Mouse (Mus musculus) neural tube, embryonic 12.5 days (tissue): Measurements from ENCODE around the gene Tmem62. TPM values are rescaled to one million over a fixed set of nuclear protein-coding genes. Genes with fewer than 3 reads are reported as not detected.
A peak's percentile ranks its signal among the peaks of the same experiment; 100 is the strongest.
"Not testable (repeated sequence)": the region's sequence is repeated elsewhere in the genome, so short reads cannot be mapped to it uniquely, and the experiment has no call there.

Source experiments
- ATAC-seq: fragments of 200-750 bp; cut with Nextera tagmentation; 2 replicates; pipeline ENCODE4 v1.8.0; 2017; ENCODE audit warnings: low read depth, mild to moderate bottlenecking, moderate TSS enrichment, moderate library complexity; ENCODE audit not compliant: low FRiP score
- H3K27ac ChIP-seq: fragments of 300-500 bp; sonication (generic); 2 replicates; pipeline ENCODE4 v1.5.1; 2016
- H3K27me3 ChIP-seq: fragments of 300-500 bp; sonication (generic); replicated peaks from 2 replicates; pipeline ENCODE4 v1.6.1; 2016; ENCODE audit warnings: mild to moderate bottlenecking
- H3K36me3 ChIP-seq: fragments of 300-500 bp; sonication (generic); 2 replicates; pipeline ENCODE4 v1.6.1; 2016; ENCODE audit warnings: mild to moderate bottlenecking
- H3K4me1 ChIP-seq: fragments of 300-500 bp; sonication (generic); 2 replicates; pipeline ENCODE4 v1.6.1; 2016
- H3K4me2 ChIP-seq: fragments of 300-500 bp; sonication (generic); replicated peaks from 2 replicates; pipeline ENCODE4 v1.6.1; 2016; ENCODE audit warnings: mild to moderate bottlenecking
- H3K4me3 ChIP-seq: fragments of 300-500 bp; sonication (generic); 2 replicates; pipeline ENCODE4 v1.5.1; 2016
- H3K9ac ChIP-seq: fragments of 300-500 bp; sonication (generic); 2 replicates; pipeline ENCODE4 v1.6.1; 2016; ENCODE audit warnings: mild to moderate bottlenecking
- H3K9me3 ChIP-seq: fragments of 300-500 bp; sonication (generic); 2 replicates; pipeline ENCODE4 v1.6.1; 2016; ENCODE audit warnings: mild to moderate bottlenecking
- WGBS: fragments of 180-500 bp; shearing (Covaris S2); methylation state at CpG from one replicate; pipeline ENCODE4 v1.1.7; 2016; 5-methylcytosine and 5-hydroxymethylcytosine counted together
- polyA plus RNA-seq: library from polyadenylated mRNA; unstranded; fragments of >200 nt; fragmentation: Nextera tagmentation; extraction: Ambion mirVana; gene quantifications from 2 replicates; pipeline ENCODE4 v1.2.1, GENCODE M21; 2016

Gene Tmem62
- polyA plus RNA-seq, 1 experiment from 2014 or later: 10.6 TPM

DNA sequence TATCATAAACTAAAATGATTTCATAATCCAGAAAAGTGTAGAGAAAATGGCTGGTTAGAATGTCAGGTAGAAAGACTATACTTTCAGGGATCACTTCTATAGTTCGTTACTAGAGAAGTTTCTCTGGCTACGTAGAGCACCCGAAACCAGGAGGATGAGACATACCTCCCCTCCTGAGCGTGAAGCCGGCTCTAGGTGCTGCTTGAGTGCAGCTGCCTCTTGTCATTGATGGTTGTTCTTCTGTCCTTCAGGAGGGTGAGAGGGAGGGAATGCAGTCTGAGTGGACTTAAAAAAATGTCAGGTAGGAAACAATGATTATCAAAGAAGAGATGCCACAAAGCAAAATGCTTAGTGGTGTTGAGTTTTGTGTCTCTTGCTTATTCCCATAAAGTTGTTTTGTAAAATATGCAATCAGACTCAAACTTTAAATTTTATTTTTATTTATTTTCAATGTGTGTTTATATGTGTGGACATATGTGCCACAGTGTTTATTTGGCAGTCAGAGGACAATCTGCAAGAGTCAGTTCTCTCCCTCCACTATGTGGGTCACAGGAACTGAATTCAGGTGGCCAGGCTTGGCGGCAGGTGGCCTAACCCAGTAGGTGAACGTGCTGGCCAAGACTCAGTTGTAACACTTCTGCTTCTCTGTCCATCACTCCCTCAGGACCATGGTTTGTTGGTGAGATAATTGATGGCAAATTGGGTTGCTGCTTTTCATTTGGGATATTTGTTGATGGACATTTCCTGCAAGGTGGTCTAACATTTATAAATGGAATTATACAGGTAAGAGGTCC is 27.4 kb downstream of the Tmem62 start:
- WGBS: 91% methylated on average over 7 of the region's 7 CpGs
- no peak overlapping the region for H3K4me3 ChIP-seq
- H3K27ac ChIP-seq: no peak overlapping the region
- no peaks in the 10 kb centered on the region for H3K9me3 ChIP-seq
- peaks cover 6% of the 10 kb centered on the region for H3K4me1 ChIP-seq
- no peak for ATAC-seq
- no peaks in the 10 kb centered on the region for H3K27me3 ChIP-seq
- H3K9ac ChIP-seq: no peak overlapping the region
- H3K36me3 ChIP-seq: no peaks in the 10 kb centered on the region
- H3K4me2 ChIP-seq: no peak overlapping the region

DNA sequence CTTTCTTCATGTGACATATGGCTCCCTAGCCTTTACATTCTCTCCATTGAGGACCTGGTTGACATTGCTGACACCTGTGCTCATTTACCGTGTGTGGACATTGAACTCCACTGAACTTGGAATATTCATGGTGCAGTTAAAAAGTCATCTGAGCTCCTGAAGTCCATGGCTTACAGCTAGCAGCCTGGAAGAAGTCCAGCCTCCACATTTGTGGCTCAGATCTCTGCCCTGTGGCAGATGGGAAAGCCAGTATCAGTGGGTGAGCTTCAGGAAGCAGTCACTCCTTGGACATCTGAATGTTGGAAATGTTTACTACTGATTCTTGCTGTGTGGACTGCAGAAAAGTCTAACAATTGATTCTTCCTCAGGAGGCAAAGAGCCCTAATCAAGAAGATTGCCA is 30.2 kb downstream of the Tmem62 start:
- H3K9ac ChIP-seq: no peak overlapping the region
- ATAC-seq: no peak
- no peaks in the 10 kb centered on the region for H3K9me3 ChIP-seq
- WGBS: 84% methylated on average over 1 of the region's 1 CpGs
- H3K4me3 ChIP-seq: no peak overlapping the region
- peaks cover 9% of the 10 kb centered on the region for H3K4me1 ChIP-seq
- no peak overlapping the region for H3K4me2 ChIP-seq
- no peak overlapping the region for H3K27ac ChIP-seq
- H3K36me3 ChIP-seq: peaks cover 6% of the 10 kb centered on the region
- no peaks in the 10 kb centered on the region for H3K27me3 ChIP-seq

DNA sequence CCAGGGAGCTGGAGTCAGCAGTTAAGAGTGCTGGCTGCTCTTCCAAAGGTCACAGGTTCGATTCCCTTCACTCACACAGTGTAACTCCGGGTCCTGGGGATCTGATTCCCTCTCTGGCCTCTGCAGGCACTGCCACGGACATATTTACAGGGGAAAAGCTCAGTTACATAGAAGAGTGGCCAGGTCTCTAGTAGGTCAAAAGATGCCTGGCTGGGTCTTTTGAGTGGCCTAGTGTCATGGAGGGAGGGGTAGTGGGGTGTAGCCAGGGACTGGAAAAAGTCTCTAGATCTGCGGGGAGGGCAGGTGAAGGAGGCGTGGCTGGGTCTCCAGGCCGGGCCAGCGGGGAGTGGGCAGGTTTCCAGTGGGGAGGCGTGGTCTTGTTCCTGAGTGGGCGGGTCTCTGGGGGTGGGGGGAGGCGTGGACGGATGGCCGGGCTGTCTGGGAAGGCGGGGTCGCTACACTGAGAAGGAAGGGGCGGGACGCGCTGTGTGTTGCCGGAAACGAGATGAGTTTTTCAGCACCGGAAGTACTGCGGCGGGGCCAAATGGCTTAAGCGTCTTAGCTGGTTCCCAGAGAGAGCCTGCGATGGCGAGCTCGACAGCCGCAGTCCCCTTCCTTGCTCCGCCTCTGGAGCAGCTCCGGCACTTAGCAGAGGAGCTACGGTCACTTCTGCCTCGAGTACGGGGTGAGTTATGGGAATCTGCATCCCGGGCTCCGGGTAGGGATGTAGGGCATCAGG is 31.3 kb downstream of the Tmem62 start, which contains the start of gene Ccndbp1:
Ccndbp1 (plus strand) TSS at position 479 of the 739 bp plus-strand sequence.
- WGBS: 2% methylated on average over 34 of the region's 34 CpGs
- Histone ChIP-seq H3K4me3 (peak within 1 kb of the TSS; percentile 68), H3K4me1 (peaks cover 9% of the 10 kb centered on the region), H3K9me3 (no peaks in the 10 kb centered on the region), H3K27me3 (no peaks in the 10 kb centered on the region), H3K9ac (peak within 1 kb of the TSS; percentile 69), H3K27ac (no peak within 1 kb of the TSS), H3K4me2 (peak within 1 kb of the TSS; percentile 84), H3K36me3 (peaks cover 16% of the 10 kb centered on the region)
- ATAC-seq: peak; percentile 94

DNA sequence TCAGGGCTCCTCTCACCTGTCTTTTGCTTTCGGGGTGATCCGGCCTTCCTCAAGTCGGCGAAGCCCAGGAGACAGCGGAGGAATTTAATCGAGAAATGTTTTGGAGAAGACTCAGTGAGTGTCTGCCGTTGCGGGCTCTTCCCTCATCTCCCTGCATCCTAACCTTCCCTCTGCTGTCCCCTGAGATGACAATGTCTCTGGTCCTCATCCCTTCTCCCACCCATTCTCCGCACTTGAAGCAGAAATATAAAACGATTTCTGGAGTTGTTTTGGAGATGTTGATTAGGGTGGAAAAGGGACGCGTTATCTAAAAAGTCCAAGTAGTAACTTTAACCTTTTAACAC is 31.8 kb downstream of the Tmem62 start:
- H3K9me3 ChIP-seq: no peaks in the 10 kb centered on the region
- H3K9ac ChIP-seq: peak overlapping the region; percentile 69
- WGBS: under 1% methylated on average over 12 of the region's 12 CpGs
- peaks cover 16% of the 10 kb centered on the region for H3K36me3 ChIP-seq
- H3K27me3 ChIP-seq: no peaks in the 10 kb centered on the region
- no peak overlapping the region for H3K27ac ChIP-seq
- ATAC-seq: no peak
- H3K4me1 ChIP-seq: peaks cover 9% of the 10 kb centered on the region
- peak overlapping the region; percentile 84 for H3K4me2 ChIP-seq
- H3K4me3 ChIP-seq: peak overlapping the region; percentile 68

DNA sequence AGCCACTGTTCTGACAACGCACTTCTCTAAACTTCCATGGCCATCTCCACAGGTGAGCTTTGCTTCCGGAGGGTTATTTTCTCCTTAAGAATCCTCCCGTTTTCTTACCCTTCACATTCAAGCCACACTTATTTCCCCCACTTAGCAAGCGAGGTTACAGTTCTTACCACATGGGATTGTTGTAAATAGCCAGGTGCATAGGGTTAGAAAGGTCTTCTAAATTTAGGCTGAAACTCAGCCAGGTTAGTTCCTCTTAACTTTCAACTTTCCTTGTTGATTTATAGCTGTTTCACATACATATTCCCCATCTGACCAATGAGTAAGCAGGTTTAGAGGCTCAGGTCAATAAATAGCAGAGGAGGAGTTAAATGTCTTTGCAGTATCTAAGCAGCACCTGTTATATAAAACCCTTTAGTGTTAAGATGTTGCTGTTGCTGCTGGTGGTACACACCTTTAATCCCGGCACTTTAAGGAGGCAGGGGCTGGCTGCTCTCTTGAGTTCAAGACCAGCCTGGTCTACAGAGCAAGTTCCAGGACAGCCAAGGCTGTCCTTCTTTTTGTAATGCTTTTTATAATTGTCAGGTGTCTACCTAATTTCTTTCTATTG is 32.4 kb downstream of the Tmem62 start:
- peaks cover 17% of the 10 kb centered on the region for H3K36me3 ChIP-seq
- H3K27ac ChIP-seq: no peak overlapping the region
- no peaks in the 10 kb centered on the region for H3K9me3 ChIP-seq
- H3K27me3 ChIP-seq: no peaks in the 10 kb centered on the region
- H3K9ac ChIP-seq: peak overlapping the region; percentile 69
- H3K4me1 ChIP-seq: peaks cover 9% of the 10 kb centered on the region
- H3K4me3 ChIP-seq: peak overlapping the region; percentile 68
- no peak for ATAC-seq
- WGBS: 30% methylated on average over 5 of the region's 5 CpGs
- H3K4me2 ChIP-seq: peak overlapping the region; percentile 84

DNA sequence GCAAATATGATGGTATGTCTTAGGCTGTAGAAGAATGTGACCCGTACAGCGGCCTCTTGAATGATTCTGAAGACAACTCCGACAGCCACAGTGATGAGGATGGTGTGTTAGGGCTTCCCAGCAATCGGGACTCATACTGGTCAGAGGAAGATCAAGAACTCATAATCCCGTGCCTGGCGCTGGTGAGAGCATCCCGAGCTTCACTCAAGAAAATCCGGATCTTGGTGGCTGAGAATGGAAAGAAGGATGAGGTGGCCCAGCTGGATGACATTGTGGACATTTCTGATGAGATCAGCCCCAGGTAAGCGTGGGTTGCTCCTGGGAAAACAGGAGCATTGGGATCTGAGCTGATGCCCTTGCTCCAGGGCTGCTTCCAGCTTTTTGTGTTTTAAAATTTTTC is 35.9 kb downstream of the Tmem62 start:
- Histone ChIP-seq H3K4me1 (peaks cover 9% of the 10 kb centered on the region), H3K9ac (no peak overlapping the region), H3K4me3 (no peak overlapping the region), H3K27me3 (no peaks in the 10 kb centered on the region), H3K4me2 (no peak overlapping the region), H3K36me3 (peaks cover 46% of the 10 kb centered on the region), H3K27ac (no peak overlapping the region), H3K9me3 (0 out of 2 replicates have a peak, but pooled peaks cover 2% of the 10 kb centered on the region)
- ATAC-seq: no peak
- 90% methylated on average over 9 of the region's 9 CpGs for WGBS

DNA sequence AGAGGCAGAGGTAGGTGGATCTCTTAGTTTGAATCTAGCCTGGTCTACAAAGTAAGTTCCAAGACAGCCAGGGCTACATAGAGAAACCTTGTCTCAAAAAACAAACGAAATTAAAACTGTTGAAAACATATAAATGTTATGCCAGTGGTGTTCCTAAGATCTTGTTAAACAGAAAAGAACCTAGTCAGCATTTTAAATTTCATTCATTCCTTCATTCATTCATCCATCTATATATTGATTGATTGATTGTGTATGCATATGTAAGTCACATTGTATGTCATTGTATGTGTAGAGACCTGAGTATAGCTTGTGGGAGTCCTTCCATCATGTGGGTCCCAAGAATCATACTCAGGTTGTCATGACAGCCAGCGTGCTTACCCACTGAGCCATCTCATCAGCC is 38.7 kb downstream of the Tmem62 start:
- WGBS: 88% methylated on average over 2 of the region's 2 CpGs
- ATAC-seq: no peak
- Histone ChIP-seq H3K4me1 (no peaks in the 10 kb centered on the region), H3K36me3 (peaks cover 50% of the 10 kb centered on the region), H3K9me3 (0 out of 2 replicates have a peak, but pooled peaks cover 4% of the 10 kb centered on the region), H3K4me2 (no peak overlapping the region), H3K27ac (no peak overlapping the region), H3K9ac (no peak overlapping the region), H3K4me3 (no peak overlapping the region), H3K27me3 (no peaks in the 10 kb centered on the region)

DNA sequence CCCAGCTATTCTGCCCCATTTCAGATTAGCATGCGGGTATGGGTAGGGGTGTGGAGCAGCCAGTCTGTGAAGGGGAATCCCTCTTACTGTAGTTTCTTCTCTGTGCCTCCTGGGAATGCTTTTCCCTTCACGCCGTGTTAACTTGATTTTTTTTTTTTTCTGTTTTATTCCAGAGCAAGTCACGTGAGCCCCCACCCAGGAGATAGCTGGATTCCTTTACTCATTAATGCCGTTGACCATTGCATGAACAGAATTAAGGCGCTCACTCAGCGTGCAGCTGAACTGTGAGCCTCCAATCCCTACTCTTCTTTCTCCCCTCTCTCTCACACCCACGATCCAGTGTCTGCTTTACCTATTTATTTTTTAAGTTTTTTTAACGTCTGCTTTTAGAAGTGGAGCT is 39.4 kb downstream of the Tmem62 start:
- 0 out of 2 replicates have a peak, but pooled peaks cover 4% of the 10 kb centered on the region for H3K9me3 ChIP-seq
- H3K4me3 ChIP-seq: no peak overlapping the region
- no peaks in the 10 kb centered on the region for H3K27me3 ChIP-seq
- peaks cover 50% of the 10 kb centered on the region for H3K36me3 ChIP-seq
- ATAC-seq: no peak
- WGBS: 89% methylated on average over 9 of the region's 9 CpGs
- H3K9ac ChIP-seq: no peak overlapping the region
- no peak overlapping the region for H3K4me2 ChIP-seq
- H3K27ac ChIP-seq: no peak overlapping the region
- no peaks in the 10 kb centered on the region for H3K4me1 ChIP-seq

DNA sequence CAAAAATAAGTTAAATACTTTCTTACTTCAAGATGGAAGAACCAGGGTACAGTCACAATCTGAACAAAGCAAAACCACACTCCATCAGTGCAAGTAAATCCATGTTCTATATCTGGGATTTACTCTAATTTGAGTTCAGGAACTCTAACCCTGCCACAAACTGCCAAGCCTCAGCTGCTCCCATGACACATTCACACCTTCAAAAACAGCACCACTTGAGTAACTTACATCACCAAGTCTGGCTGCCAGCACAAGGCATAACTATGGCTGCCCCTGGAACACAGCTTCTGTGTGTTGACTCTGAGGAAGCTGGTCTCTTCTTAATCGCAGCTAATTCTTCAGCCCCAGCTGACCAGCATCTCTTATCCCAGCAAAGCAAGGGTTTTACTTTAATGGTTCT is 40.3 kb downstream of the Tmem62 start:
- Histone ChIP-seq H3K36me3 (peaks cover 42% of the 10 kb centered on the region), H3K9me3 (0 out of 2 replicates have a peak, but pooled peaks cover 4% of the 10 kb centered on the region), H3K4me2 (no peak overlapping the region), H3K27ac (no peak overlapping the region), H3K4me3 (no peak overlapping the region), H3K4me1 (no peaks in the 10 kb centered on the region), H3K27me3 (no peaks in the 10 kb centered on the region), H3K9ac (no peak overlapping the region)
- no peak for ATAC-seq
- WGBS: 96% methylated on average over 1 of the region's 1 CpGs

DNA sequence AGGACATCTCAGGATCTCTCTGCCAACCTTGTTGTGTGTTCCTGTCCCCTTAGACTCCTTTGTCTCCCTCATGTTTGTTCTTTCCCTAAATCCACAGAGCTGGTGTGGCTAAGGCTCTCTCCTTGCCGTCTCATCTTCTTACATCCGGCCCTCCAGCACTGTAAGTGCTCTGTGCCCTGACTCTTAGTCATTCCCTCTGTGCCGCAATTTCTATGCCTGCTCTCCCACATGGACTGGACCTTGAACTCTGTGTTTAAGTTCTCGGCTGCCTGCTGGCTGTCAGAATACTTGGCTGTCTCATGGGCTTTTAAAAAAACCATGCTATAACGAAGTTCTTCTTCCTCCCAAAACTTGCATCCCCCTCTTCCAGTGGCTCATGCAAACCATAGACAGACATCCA is 46.1 kb downstream of the Tmem62 start:
- no peak overlapping the region for H3K9ac ChIP-seq
- 0 out of 2 replicates have a peak, but pooled peaks cover under 1% of the 10 kb centered on the region for H3K9me3 ChIP-seq
- ATAC-seq: no peak
- H3K36me3 ChIP-seq: peaks cover 1% of the 10 kb centered on the region
- no peak overlapping the region for H3K4me3 ChIP-seq
- H3K4me2 ChIP-seq: no peak overlapping the region
- H3K4me1 ChIP-seq: no peaks in the 10 kb centered on the region
- WGBS: 80% methylated on average over 5 of the region's 5 CpGs
- no peaks in the 10 kb centered on the region for H3K27me3 ChIP-seq
- no peak overlapping the region for H3K27ac ChIP-seq

DNA sequence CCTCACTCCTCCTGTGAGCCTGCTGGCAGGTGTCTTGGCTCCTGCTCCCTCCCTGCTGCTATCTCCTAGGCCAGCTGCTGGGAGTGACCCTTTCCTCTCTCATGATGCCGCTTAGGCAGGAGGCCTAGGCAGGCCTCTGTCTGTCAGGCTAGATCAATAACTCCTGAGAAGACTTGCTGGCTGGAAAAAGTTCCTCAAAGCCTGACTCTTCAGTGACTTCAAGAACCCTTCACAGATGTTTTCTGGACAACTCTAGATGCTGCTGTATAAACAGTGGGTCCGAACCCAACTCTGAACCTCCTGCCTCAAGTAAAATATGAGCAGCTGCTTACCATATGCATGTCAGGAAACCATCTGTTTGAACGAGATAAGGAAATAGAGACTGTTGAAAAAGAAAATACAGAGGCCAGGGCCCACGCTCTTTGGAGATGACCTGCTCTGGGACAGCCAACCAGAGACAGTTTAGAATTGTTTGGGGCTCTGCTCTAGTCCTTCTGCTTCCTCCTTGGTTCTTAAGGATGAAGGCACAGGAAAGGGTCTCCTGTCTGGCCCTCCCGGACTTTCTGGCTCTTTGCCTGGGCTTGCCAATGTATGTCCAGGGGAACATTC is 60.0 kb downstream of the Tmem62 start, which contains the start of gene Epb42:
Epb42 (minus strand) TSS at position 340 of the 609 bp plus-strand sequence.
- Histone ChIP-seq H3K9me3 (no peaks in the 10 kb centered on the region), H3K9ac (no peak within 1 kb of the TSS), H3K4me3 (no peak within 1 kb of the TSS), H3K4me1 (no peaks in the 10 kb centered on the region), H3K36me3 (no peaks in the 10 kb centered on the region), H3K4me2 (no peak within 1 kb of the TSS), H3K27ac (no peak within 1 kb of the TSS), H3K27me3 (no peaks in the 10 kb centered on the region)
- WGBS: 73% methylated on average over 5 of the region's 5 CpGs
- ATAC-seq: no peak

DNA sequence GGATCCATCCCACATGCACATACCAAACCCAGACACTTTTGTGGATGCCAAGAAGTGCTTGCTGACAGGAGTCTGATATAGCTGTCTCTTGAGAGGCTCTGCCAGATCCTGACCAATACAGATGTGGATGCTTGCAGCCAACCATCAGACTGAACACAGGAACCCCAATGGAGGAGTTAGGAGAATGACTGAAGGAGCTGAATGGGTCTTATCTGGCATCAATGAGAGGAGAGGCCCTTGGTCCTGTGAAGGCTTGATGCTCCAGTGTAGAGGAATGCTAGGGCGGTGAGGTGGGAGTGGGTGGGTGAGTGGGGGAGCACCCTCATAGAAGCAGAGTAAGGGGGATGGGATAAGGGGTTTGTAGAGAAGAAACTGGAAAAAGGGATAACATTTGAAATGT is 62.0 kb downstream of the Tmem62 start:
- not testable (repeated sequence) for H3K9me3 ChIP-seq, H3K36me3 ChIP-seq, H3K4me2 ChIP-seq, H3K4me3 ChIP-seq, H3K27ac ChIP-seq, ATAC-seq, H3K9ac ChIP-seq, H3K27me3 ChIP-seq, H3K4me1 ChIP-seq
- 96% methylated on average over 1 of the region's 1 CpGs for WGBS
